Mouse (Mus musculus): ENCODE measurements around the gene Cyp8b1. TPM values are rescaled to one million over a fixed set of nuclear protein-coding genes. Genes with fewer than 3 reads are reported as not detected.

Gene Cyp8b1
- not detected in 2 replicates for polyA plus RNA-seq (2015; fragmentation: Nextera tagmentation; extraction: Ambion mirVana)

DNA sequence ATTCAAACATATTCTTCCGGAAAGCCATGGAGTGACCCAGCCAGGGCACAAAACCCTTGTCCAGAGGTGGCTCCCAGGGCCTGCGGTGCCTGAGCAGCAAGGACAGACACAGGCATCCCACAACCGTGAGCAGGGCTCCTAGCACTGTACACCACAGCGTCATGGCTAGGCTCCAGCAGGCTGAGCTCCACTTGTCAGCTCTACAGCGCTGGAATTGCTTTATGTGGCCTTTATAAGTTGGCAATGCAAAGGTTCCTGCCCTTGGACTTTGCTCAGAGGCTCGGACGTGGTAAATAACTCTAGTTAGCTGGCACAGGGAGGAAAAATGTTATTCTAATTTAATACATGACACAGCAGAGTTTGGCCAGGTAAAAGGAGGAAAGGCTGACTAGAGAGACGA, at the start of gene Cyp8b1:
Gene Cyp8b1, minus strand, starts transcription at position 204 of the 400 bp plus-strand sequence.
- Histone ChIP-seq H3K27ac (ENCODE audit: low read length) (no peak within 1 kb of the TSS), H3K4me3 (replicated peaks; ENCODE audit: low read length) (no peak within 1 kb of the TSS), H3K27me3 (replicated peaks; ENCODE audit: control insufficient read depth, insufficient read depth, low read length) (no peaks in the 10 kb centered on the region), H3K4me1 (replicated peaks; ENCODE audit: control insufficient read depth, insufficient read depth, low read length) (no peaks in the 10 kb centered on the region), H3K4me2 (ENCODE audit: low read length) (no peak within 1 kb of the TSS), H3K9me3 (ENCODE audit: control insufficient read depth, low read length) (no peaks in the 10 kb centered on the region), H3K36me3 (ENCODE audit: control insufficient read depth, insufficient read depth) (no peaks in the 10 kb centered on the region), H3K9ac (replicated peaks; ENCODE audit: low read depth, low read length) (no peak within 1 kb of the TSS)
- WGBS: 80% methylated on average over 8 of the region's 8 CpGs
- no peak for ATAC-seq

DNA sequence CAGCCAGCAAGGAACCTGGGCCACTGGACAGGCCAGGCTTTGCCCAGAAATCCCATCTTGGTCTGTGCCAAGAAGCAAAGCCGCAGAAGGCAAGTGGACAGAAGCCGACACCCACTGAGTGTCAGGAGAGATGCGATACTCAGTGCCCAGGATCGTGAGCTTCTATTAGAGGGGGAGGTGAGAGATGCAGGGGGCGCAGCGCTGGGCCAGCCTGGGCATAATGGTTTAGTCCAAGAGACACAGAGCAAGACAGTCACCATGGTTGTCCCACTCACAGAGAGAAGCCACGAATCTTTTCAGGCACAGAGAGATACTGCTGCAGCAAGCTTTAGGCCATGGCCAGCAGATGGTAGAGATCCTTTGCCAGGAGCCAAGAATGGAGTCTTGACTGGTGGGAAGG, 48.8 kb upstream of the Cyp8b1 start:
- Histone ChIP-seq H3K9me3 (ENCODE audit: control insufficient read depth, low read length) (no peaks in the 10 kb centered on the region), H3K36me3 (ENCODE audit: control insufficient read depth, insufficient read depth) (no peaks in the 10 kb centered on the region), H3K27ac (ENCODE audit: low read length) (no peak overlapping the region), H3K27me3 (replicated peaks; ENCODE audit: control insufficient read depth, insufficient read depth, low read length) (no peaks in the 10 kb centered on the region), H3K4me1 (replicated peaks; ENCODE audit: control insufficient read depth, insufficient read depth, low read length) (no peaks in the 10 kb centered on the region; the same call in 1 of the 2 replicates), H3K9ac (replicated peaks; ENCODE audit: low read depth, low read length) (no peak overlapping the region), H3K4me2 (ENCODE audit: low read length) (no peak overlapping the region), H3K4me3 (replicated peaks; ENCODE audit: low read length) (no peak overlapping the region)
- ATAC-seq: no peak
- 91% methylated on average over 7 of the region's 7 CpGs for WGBS

DNA sequence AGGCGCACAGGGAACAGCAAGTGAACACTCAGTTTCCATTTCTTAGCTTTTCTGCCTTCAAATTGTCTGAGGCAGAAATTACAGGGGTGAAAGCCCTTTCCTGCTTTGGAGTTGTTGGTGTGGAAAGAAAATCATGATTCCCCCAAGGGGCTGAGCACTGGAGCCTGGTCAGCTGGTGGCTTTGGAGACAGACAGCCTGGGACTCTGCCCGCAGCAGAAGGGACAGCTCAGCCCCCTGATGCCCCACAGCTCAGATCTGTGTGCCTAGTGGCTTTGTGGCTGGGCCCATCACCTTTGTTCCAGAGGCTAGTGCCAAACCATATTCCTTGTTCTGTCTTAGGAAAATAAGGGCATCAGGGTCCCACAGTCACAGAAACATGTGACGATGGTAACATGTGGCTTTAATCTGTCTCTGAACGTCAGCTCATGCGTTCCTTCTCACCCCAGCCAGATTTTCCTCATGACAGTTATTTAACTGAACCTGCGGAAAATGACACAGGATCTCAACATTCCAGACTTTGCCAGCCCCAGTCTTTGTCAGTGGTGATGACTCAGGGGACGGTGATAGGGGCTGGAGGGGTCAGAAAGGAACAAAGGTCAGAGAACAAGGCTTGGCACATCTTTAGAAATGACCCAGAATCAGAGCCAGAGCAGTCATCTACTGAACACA, 44.0 kb upstream of the Cyp8b1 start:
- no peaks in the 10 kb centered on the region for H3K9me3 ChIP-seq (ENCODE audit: control insufficient read depth, low read length)
- no peaks in the 10 kb centered on the region for H3K36me3 ChIP-seq (ENCODE audit: control insufficient read depth, insufficient read depth)
- H3K4me1 ChIP-seq (replicated peaks; ENCODE audit: control insufficient read depth, insufficient read depth, low read length): no peaks in the 10 kb centered on the region
- H3K27ac ChIP-seq (ENCODE audit: low read length): no peak overlapping the region
- H3K9ac ChIP-seq (replicated peaks; ENCODE audit: low read depth, low read length): no peak overlapping the region
- 61% methylated on average over 7 of the region's 7 CpGs for WGBS
- ATAC-seq: no peak
- H3K4me2 ChIP-seq (ENCODE audit: low read length): no peak overlapping the region
- H3K27me3 ChIP-seq (replicated peaks; ENCODE audit: control insufficient read depth, insufficient read depth, low read length): no peaks in the 10 kb centered on the region
- H3K4me3 ChIP-seq (replicated peaks; ENCODE audit: low read length): no peak overlapping the region

DNA sequence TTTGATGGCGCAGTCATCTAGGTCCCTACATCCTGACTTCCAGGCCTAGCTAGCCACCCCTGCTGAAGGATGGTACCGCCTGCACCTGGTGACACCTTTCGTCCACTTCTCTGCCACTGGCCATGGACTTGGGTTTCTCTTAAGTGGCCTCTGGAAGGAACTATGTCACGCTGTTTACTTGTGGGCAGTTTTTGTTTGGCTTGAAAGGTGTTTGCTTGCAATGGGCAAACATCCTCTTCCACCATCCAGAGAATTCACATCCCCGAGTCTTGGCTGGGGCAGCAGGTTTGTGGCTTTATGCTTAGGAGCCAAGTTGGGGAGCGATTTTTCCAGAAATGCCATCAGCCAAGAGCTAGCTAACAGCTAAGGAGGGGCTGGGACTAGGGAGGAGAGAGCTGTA, 36.5 kb upstream of the Cyp8b1 start:
- H3K36me3 ChIP-seq (ENCODE audit: control insufficient read depth, insufficient read depth): no peaks in the 10 kb centered on the region
- 87% methylated on average over 6 of the region's 6 CpGs for WGBS
- no peak overlapping the region for H3K4me2 ChIP-seq (ENCODE audit: low read length)
- no peak overlapping the region for H3K27ac ChIP-seq (ENCODE audit: low read length)
- H3K9me3 ChIP-seq (ENCODE audit: control insufficient read depth, low read length): no peaks in the 10 kb centered on the region
- no peak for ATAC-seq
- H3K4me3 ChIP-seq (replicated peaks; ENCODE audit: low read length): no peak overlapping the region
- no peaks in the 10 kb centered on the region for H3K27me3 ChIP-seq (replicated peaks; ENCODE audit: control insufficient read depth, insufficient read depth, low read length)
- no peak overlapping the region for H3K9ac ChIP-seq (replicated peaks; ENCODE audit: low read depth, low read length)
- H3K4me1 ChIP-seq (replicated peaks; ENCODE audit: control insufficient read depth, insufficient read depth, low read length): peaks cover 11% of the 10 kb centered on the region

DNA sequence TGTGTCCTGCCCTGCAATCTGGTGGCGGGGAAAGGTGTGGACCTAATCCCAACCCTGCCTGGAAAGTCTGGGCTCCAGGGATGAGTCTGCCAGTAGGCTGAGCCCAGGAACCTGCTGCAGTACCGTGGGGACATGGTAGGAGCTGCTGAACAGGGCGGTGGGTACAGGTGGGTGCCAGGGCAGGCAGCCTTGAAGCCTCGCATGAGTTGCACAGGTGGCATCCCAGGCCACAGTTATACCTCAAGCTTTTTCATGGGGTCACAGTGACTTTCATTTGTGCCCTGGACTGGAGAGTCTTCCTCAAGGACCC, 35.0 kb upstream of the Cyp8b1 start:
- peak overlapping the region; percentile 21; the same call in 1 of the 2 replicates for H3K4me3 ChIP-seq (replicated peaks; ENCODE audit: low read length)
- H3K9me3 ChIP-seq (ENCODE audit: control insufficient read depth, low read length): no peaks in the 10 kb centered on the region
- ATAC-seq: no peak; the same call in 1 of the 2 replicates
- peaks cover 11% of the 10 kb centered on the region for H3K4me1 ChIP-seq (replicated peaks; ENCODE audit: control insufficient read depth, insufficient read depth, low read length)
- no peak overlapping the region for H3K27ac ChIP-seq (ENCODE audit: low read length)
- peak overlapping the region; percentile 35; the same call in 1 of the 2 replicates for H3K9ac ChIP-seq (replicated peaks; ENCODE audit: low read depth, low read length)
- H3K36me3 ChIP-seq (ENCODE audit: control insufficient read depth, insufficient read depth): no peaks in the 10 kb centered on the region
- H3K27me3 ChIP-seq (replicated peaks; ENCODE audit: control insufficient read depth, insufficient read depth, low read length): no peaks in the 10 kb centered on the region
- H3K4me2 ChIP-seq (ENCODE audit: low read length): peak overlapping the region; percentile 47
- 21% methylated on average over 4 of the region's 4 CpGs for WGBS

DNA sequence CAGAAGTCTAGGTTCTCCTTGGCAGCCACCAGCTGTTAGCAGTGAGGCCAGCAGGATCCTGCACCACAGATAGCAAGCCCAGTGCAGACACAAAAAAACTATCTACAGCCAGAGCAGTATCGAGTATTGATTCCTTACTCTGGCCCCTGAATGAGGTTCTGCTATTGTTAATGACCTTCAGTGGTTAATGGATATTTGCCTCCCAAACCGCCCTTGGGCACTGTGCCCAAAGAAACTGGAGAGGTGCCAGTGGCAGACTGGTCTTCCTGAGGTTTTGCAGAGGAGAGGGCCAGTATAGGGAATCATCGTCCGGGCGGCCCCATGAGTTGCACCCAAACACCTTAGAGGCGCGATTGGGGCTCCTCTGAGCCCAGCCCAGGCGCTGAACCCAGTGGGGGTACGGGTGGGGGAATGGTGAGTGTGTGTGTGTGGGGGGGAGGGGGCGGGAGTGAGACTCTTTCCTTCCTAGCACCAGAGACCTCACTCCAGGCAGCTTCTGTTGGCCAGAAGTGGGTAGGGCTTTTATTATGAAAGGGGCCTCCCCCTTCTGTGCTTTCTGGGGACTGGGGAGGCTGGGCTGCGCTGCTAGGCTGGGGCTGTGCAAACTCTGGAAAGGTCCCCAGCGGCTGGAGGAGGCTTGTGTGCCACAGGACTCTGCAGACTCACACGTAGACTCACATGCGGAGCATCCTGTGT, 34.5 kb upstream of the Cyp8b1 start, which contains the start of gene Fam198a:
Gene Fam198a, plus strand, starts transcription at position 571 of the 696 bp plus-strand sequence.
- peak; percentile 94 for ATAC-seq
- peak within 1 kb of the TSS; percentile 21 for H3K4me3 ChIP-seq (replicated peaks; ENCODE audit: low read length)
- peak within 1 kb of the TSS; percentile 51; the same call in 1 of the 2 replicates for H3K27ac ChIP-seq (ENCODE audit: low read length)
- WGBS: 4% methylated on average over 14 of the region's 14 CpGs
- H3K9me3 ChIP-seq (ENCODE audit: control insufficient read depth, low read length): no peaks in the 10 kb centered on the region
- H3K4me1 ChIP-seq (replicated peaks; ENCODE audit: control insufficient read depth, insufficient read depth, low read length): peaks cover 11% of the 10 kb centered on the region
- peak within 1 kb of the TSS; percentile 35 for H3K9ac ChIP-seq (replicated peaks; ENCODE audit: low read depth, low read length)
- no peaks in the 10 kb centered on the region for H3K36me3 ChIP-seq (ENCODE audit: control insufficient read depth, insufficient read depth)
- H3K4me2 ChIP-seq (ENCODE audit: low read length): peak within 1 kb of the TSS; percentile 47
- no peaks in the 10 kb centered on the region for H3K27me3 ChIP-seq (replicated peaks; ENCODE audit: control insufficient read depth, insufficient read depth, low read length)

DNA sequence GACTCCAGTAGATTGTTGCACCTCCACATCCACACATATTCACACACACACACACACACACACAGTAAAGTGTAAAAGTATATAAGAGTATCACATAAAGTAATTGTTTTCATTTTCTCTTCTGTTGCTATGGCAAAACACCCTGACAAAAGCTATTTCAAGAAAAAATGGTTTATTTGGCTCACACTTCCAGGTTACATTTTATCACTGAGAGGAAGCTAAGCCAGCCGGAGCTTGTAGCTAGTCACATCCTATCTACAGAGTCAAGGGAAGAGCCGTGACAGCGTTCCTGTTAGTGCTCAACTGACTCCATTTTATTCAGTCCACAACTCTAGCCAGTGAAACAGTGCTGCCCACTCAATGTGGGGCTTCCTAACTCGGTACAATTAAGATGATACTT, 32.3 kb upstream of the Cyp8b1 start:
- Histone ChIP-seq H3K9ac (replicated peaks; ENCODE audit: low read depth, low read length) (no peak overlapping the region), H3K36me3 (ENCODE audit: control insufficient read depth, insufficient read depth) (no peaks in the 10 kb centered on the region), H3K27me3 (replicated peaks; ENCODE audit: control insufficient read depth, insufficient read depth, low read length) (no peaks in the 10 kb centered on the region), H3K9me3 (ENCODE audit: control insufficient read depth, low read length) (no peaks in the 10 kb centered on the region), H3K4me1 (replicated peaks; ENCODE audit: control insufficient read depth, insufficient read depth, low read length) (peaks cover 11% of the 10 kb centered on the region), H3K4me2 (ENCODE audit: low read length) (no peak overlapping the region), H3K27ac (ENCODE audit: low read length) (no peak overlapping the region), H3K4me3 (replicated peaks; ENCODE audit: low read length) (no peak overlapping the region)
- ATAC-seq: no peak
- WGBS: 81% methylated on average over 4 of the region's 4 CpGs

DNA sequence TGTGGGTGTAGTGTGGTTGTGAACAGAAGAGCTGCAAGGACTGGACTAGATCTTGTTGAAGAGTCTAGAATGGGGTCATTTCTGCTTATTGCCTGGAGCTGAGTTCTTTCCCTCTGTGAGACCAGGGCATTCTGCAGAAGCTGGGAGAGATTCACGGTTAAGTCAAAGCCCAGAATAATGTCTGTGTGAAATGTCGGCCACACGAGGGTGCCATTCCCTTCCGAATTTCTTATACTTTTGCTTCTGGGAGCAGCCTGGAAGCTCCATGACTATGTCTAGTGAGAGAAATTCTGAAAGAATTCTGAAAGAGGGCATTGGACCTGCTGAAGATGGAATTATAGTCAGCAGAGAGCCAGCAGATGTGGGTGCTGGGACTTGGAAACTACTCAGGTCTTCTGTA, 31.7 kb upstream of the Cyp8b1 start:
- H3K27ac ChIP-seq (ENCODE audit: low read length): no peak overlapping the region
- no peak for ATAC-seq
- WGBS: 5% methylated on average over 4 of the region's 4 CpGs
- H3K4me3 ChIP-seq (replicated peaks; ENCODE audit: low read length): no peak overlapping the region
- H3K36me3 ChIP-seq (ENCODE audit: control insufficient read depth, insufficient read depth): no peaks in the 10 kb centered on the region
- H3K9me3 ChIP-seq (ENCODE audit: control insufficient read depth, low read length): no peaks in the 10 kb centered on the region
- no peak overlapping the region for H3K4me2 ChIP-seq (ENCODE audit: low read length)
- H3K9ac ChIP-seq (replicated peaks; ENCODE audit: low read depth, low read length): no peak overlapping the region
- H3K4me1 ChIP-seq (replicated peaks; ENCODE audit: control insufficient read depth, insufficient read depth, low read length): peaks cover 11% of the 10 kb centered on the region
- no peaks in the 10 kb centered on the region for H3K27me3 ChIP-seq (replicated peaks; ENCODE audit: control insufficient read depth, insufficient read depth, low read length)

DNA sequence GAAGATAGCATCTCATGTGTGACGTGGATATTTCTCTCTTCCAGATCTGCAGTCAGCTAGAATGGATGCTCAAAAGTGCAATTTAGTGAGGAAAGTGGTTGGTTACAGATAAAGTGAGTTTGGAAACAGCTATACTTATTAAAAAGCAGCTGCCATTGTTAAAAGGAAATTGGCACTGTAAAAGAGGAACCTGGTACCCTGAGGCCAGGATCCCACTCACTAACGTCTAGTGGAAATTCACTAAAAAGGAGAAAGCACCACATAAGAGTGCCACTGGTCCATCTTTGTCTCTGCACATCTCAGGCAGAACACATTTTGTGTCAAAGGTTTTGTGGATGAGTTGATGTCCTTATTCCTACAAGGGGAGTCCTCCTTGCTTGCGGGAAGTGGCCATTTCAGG, 27.5 kb upstream of the Cyp8b1 start:
- no peaks in the 10 kb centered on the region for H3K27me3 ChIP-seq (replicated peaks; ENCODE audit: control insufficient read depth, insufficient read depth, low read length)
- no peaks in the 10 kb centered on the region for H3K36me3 ChIP-seq (ENCODE audit: control insufficient read depth, insufficient read depth)
- H3K9me3 ChIP-seq (ENCODE audit: control insufficient read depth, low read length): no peaks in the 10 kb centered on the region
- H3K4me1 ChIP-seq (replicated peaks; ENCODE audit: control insufficient read depth, insufficient read depth, low read length): no peaks in the 10 kb centered on the region
- no peak overlapping the region for H3K27ac ChIP-seq (ENCODE audit: low read length)
- 82% methylated on average over 3 of the region's 3 CpGs for WGBS
- no peak overlapping the region for H3K4me2 ChIP-seq (ENCODE audit: low read length)
- H3K9ac ChIP-seq (replicated peaks; ENCODE audit: low read depth, low read length): no peak overlapping the region
- ATAC-seq: no peak
- no peak overlapping the region for H3K4me3 ChIP-seq (replicated peaks; ENCODE audit: low read length)

Data from forebrain, embryonic 16.5 days (tissue).